Mouse (Mus musculus): ENCODE results near the gene Ube2f. TPM values are rescaled to one million over a fixed set of nuclear protein-coding genes. Genes with fewer than 3 reads are reported as not detected.

Gene Ube2f
- polyA plus RNA-seq, 1 experiment: 31.8 TPM

DNA sequence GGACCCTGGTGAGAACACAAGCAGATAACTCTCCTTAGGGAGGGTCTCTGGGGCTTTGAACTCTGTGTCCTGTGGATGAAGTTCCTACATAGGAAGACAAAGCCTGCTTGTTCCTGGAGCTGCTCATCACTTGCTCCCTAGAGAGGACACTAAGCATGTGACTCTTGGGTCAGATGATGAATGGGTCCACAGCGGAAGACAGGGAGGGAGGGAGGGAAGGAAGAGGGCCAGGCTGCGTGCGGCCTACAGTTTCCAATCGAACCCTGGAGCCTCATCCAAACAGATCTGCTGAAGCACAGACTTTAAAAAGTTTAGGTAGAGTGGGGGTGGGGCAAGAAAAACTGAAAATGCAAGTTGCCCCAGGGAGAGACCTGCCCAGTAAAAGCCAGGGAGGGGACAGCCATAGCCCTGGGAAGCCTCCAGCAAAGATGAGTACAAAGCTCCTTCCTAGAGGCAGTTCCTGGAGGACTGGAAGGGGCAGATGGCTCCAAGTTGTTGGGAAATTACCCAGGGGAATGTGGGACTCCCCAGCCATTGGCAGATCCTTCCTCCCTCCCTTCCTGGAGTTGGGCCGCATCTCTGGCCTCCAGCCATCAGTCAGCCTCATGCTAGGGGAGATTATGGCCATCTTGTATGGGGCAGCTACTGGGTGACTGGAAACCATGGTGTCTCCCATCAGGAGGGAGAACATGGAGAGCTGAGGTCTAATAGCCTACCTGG, 49.8 kb downstream of the Ube2f start:
- Histone ChIP-seq H3K27me3 (ENCODE audit: control insufficient read depth, insufficient read depth, low read length) (no peaks in the 10 kb centered on the region), H3K4me1 (ENCODE audit: control insufficient read depth, insufficient read depth, insufficient read length) (no peaks in the 10 kb centered on the region), H3K4me3 (ENCODE audit: extremely low read depth, insufficient read depth, insufficient read length) (no peak overlapping the region), H3K36me3 (ENCODE audit: control insufficient read depth, insufficient read depth, low read length) (peaks cover 6% of the 10 kb centered on the region), H3K27ac (ENCODE audit: insufficient read depth, low read length) (no peak overlapping the region)
- DNase-seq (ENCODE audit: low read depth in 1 of 2, low spot score in 2 of 2): no peak
- WGBS: 75% methylated on average over 5 of the region's 5 CpGs
- TF ChIP-seq POLR2A (IDR thresholded peaks at IDR 0.05; ENCODE audit: low read depth, low read length): no peak
- no peak for TF ChIP-seq CTCF (IDR thresholded peaks at IDR 0.05; ENCODE audit: extremely low read depth, insufficient read depth, insufficient read length, insufficient replicate concordance)

DNA sequence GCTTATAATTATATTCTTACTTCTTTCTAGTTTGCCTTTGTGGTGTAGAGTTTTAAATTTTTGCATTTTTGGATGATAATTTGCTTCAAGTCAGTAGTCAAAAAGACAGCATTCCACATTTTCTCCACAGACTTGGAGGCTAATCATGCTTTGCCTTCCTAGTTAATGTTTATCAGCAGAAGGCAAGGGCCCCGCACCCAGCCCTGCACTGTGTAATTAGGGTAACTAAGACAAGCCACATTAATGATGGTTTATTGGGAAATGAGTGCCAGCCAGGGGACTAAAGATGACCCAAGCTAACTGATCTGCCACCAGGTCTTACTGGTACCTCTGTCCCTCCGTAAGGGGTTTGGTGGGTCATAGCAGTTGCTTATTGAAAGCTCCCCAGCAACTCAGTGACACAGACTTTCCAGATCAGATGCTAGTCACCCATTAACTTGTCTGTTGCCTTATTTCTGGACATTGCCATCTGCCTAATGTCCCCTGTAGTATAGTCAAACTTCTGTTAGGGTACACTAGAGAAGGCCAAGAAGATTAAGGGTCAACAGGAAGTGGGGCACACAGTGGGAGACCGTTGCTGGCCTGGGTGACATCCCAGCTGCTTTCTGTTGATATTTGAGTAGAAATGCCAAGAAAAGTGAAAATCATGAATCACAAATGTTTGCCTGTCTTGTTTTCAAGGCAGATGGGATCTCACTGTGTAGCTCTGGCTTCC, 51.3 kb downstream of the Ube2f start:
- DNase-seq (ENCODE audit: low read depth in 1 of 2, low spot score in 2 of 2): no peak
- Histone ChIP-seq H3K4me1 (ENCODE audit: control insufficient read depth, insufficient read depth, insufficient read length) (no peaks in the 10 kb centered on the region), H3K27ac (ENCODE audit: insufficient read depth, low read length) (no peak overlapping the region), H3K4me3 (ENCODE audit: extremely low read depth, insufficient read depth, insufficient read length) (no peak overlapping the region), H3K27me3 (ENCODE audit: control insufficient read depth, insufficient read depth, low read length) (no peaks in the 10 kb centered on the region), H3K36me3 (ENCODE audit: control insufficient read depth, insufficient read depth, low read length) (peaks cover 14% of the 10 kb centered on the region)
- 80% methylated on average over 3 of the region's 3 CpGs for WGBS
- TF ChIP-seq POLR2A (IDR thresholded peaks at IDR 0.05; ENCODE audit: low read depth, low read length) (no peak), CTCF (IDR thresholded peaks at IDR 0.05; ENCODE audit: extremely low read depth, insufficient read depth, insufficient read length, insufficient replicate concordance) (no peak)

DNA sequence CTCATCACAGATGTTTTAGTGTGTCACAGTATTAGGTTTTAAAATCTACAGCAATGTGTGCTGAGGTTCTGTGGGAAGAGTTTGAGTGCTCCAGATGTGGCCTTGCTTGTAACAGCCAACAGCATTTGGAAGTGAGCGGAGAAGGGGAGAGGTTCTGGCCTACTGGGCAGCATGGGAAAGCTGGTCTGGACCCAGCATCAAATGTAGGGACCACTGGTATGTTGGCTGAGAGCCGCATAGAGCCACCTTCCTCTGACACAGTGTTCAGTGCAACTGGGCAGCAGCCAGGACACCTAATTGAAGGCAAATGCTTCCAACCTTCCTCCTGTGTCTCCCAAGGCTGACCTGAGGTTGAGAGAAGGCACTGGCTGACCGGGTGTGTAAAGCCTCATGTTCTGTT, 51.9 kb downstream of the Ube2f start:
- H3K27ac ChIP-seq (ENCODE audit: insufficient read depth, low read length): no peak overlapping the region
- no peak overlapping the region for H3K4me3 ChIP-seq (ENCODE audit: extremely low read depth, insufficient read depth, insufficient read length)
- peaks cover 15% of the 10 kb centered on the region for H3K36me3 ChIP-seq (ENCODE audit: control insufficient read depth, insufficient read depth, low read length)
- TF ChIP-seq POLR2A (IDR thresholded peaks at IDR 0.05; ENCODE audit: low read depth, low read length) (no peak), CTCF (IDR thresholded peaks at IDR 0.05; ENCODE audit: extremely low read depth, insufficient read depth, insufficient read length, insufficient replicate concordance) (no peak)
- no peaks in the 10 kb centered on the region for H3K27me3 ChIP-seq (ENCODE audit: control insufficient read depth, insufficient read depth, low read length)
- no peak for DNase-seq (ENCODE audit: low read depth in 1 of 2, low spot score in 2 of 2)
- WGBS: 89% methylated on average over 3 of the region's 3 CpGs
- H3K4me1 ChIP-seq (ENCODE audit: control insufficient read depth, insufficient read depth, insufficient read length): no peaks in the 10 kb centered on the region

DNA sequence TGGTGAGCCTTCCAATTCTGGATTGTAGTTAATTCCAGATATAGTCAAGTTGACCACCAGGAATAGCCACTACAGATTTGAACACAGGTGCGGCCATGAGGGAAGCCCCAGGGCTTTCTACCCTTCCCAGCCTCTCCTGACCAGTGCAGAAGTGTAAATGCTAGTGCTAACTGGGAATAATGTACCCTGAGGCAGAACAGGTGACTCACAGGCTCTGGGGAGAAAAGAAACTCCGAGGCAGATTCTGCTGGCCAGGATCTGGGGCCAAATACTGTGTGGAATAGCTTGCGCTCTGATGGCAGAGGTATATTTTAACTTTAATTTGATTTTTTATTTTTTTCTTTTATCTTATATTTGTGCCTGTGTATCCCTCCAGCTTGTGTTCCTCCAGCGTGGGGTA, 54.5 kb downstream of the Ube2f start:
- no peak for TF ChIP-seq CTCF (IDR thresholded peaks at IDR 0.05; ENCODE audit: extremely low read depth, insufficient read depth, insufficient read length, insufficient replicate concordance)
- TF ChIP-seq POLR2A (IDR thresholded peaks at IDR 0.05; ENCODE audit: low read depth, low read length): no peak
- no peak for DNase-seq (ENCODE audit: low read depth in 1 of 2, low spot score in 2 of 2)
- H3K27ac ChIP-seq (ENCODE audit: insufficient read depth, low read length): no peak overlapping the region
- no peaks in the 10 kb centered on the region for H3K4me1 ChIP-seq (ENCODE audit: control insufficient read depth, insufficient read depth, insufficient read length)
- H3K4me3 ChIP-seq (ENCODE audit: extremely low read depth, insufficient read depth, insufficient read length): no peak overlapping the region
- WGBS: 95% methylated on average over 4 of the region's 4 CpGs
- peaks cover 33% of the 10 kb centered on the region for H3K36me3 ChIP-seq (ENCODE audit: control insufficient read depth, insufficient read depth, low read length)
- no peaks in the 10 kb centered on the region for H3K27me3 ChIP-seq (ENCODE audit: control insufficient read depth, insufficient read depth, low read length)

DNA sequence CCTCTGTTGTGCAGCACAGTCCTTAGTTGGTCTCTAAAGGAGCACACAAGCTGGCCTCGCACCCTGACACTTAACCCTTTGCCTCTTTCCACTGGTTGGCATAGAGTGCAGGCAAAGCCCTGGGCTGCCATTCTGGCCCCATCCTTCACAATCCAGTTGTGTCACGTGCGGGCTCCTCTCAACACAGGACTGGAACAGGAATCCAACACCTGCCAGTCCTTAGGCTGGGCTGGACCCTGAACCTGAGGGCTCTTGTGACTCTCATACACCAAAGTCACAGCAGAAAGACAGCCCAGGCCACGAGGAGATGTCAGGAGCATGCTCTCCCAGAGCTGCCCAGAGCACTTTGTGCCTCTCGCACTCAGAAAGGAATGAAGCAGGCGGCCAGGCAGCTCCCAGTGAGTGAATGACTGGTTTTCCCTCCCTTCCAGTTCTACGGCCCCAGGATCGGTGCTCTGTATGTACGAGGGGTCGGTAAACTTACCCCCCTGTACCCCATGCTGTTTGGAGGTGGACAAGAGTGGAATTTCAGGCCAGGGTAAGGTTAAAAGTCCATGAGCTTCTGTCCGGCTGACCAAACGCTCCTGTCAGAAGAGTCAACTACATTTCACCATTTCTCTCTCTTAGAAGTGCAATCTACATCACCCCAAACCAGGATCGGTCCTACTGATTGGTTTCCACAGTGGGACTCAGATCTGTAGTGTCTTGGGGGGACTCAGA, 59.4 kb downstream of the Ube2f start:
- 97% methylated on average over 13 of the region's 13 CpGs for WGBS

DNA sequence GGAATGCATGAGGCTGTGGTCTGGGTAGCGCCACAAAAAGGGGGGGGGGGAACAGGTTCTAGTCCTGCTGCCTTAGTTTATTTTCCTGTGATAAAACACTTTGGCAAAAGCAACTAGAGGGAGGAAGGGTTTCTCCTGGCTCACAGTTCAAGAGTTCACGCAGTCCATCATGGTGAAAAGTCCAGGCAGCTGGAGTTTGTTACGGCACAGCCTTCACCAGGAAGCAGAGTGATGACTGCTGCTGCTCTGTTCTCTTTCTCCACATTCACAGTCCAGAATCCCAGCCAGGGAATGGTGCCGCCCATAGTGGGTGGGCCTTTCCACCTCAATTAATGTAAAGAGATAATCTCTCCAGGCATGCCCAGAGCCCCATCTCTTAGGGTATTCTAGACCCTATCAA, 62.2 kb downstream of the Ube2f start:
- Histone ChIP-seq H3K27me3 (ENCODE audit: control insufficient read depth, insufficient read depth, low read length) (no peaks in the 10 kb centered on the region), H3K4me3 (ENCODE audit: extremely low read depth, insufficient read depth, insufficient read length) (no peak overlapping the region), H3K4me1 (ENCODE audit: control insufficient read depth, insufficient read depth, insufficient read length) (no peaks in the 10 kb centered on the region), H3K27ac (ENCODE audit: insufficient read depth, low read length) (no peak overlapping the region), H3K36me3 (ENCODE audit: control insufficient read depth, insufficient read depth, low read length) (peaks cover 31% of the 10 kb centered on the region)
- DNase-seq (ENCODE audit: low read depth in 1 of 2, low spot score in 2 of 2): no peak
- 96% methylated on average over 4 of the region's 4 CpGs for WGBS
- TF ChIP-seq CTCF (IDR thresholded peaks at IDR 0.05; ENCODE audit: extremely low read depth, insufficient read depth, insufficient read length, insufficient replicate concordance): no peak
- TF ChIP-seq POLR2A (IDR thresholded peaks at IDR 0.05; ENCODE audit: low read depth, low read length): no peak

More for the DNA sequence above, 59.4 kb downstream of the Ube2f start:
- no peak overlapping the region for H3K27ac ChIP-seq (ENCODE audit: insufficient read depth, low read length)
- H3K27me3 ChIP-seq (ENCODE audit: control insufficient read depth, insufficient read depth, low read length): no peaks in the 10 kb centered on the region
- no peak for TF ChIP-seq CTCF (IDR thresholded peaks at IDR 0.05; ENCODE audit: extremely low read depth, insufficient read depth, insufficient read length, insufficient replicate concordance)
- H3K4me3 ChIP-seq (ENCODE audit: extremely low read depth, insufficient read depth, insufficient read length): no peak overlapping the region
- peaks cover 43% of the 10 kb centered on the region for H3K36me3 ChIP-seq (ENCODE audit: control insufficient read depth, insufficient read depth, low read length)
- no peak for DNase-seq (ENCODE audit: low read depth in 1 of 2, low spot score in 2 of 2)
- no peaks in the 10 kb centered on the region for H3K4me1 ChIP-seq (ENCODE audit: control insufficient read depth, insufficient read depth, insufficient read length)
